Mouse (Mus musculus) MEL (cell line): ENCODE data around the gene Skor1.

Experiments
- CTCF ChIP-seq, 3 experiments: IDR thresholded peaks in 2 of 3; conservative IDR thresholded peaks in 1 of 3; 2 replicates each; pipeline ENCODE4 v1.5.1; 2011 to 2012; ENCODE audit warnings: low read length in 3 of 3, low read depth in 2 of 3, mild to moderate bottlenecking in 2 of 3, improper control_type of control experiment in 1 of 3, inconsistent platforms in 1 of 3, mixed read lengths in 1 of 3, moderate library complexity in 1 of 3; ENCODE audit not compliant: control insufficient read depth in 1 of 3, insufficient read depth in 1 of 3, poor library complexity in 1 of 3, severe bottlenecking in 1 of 3
- E2F4 ChIP-seq: IDR thresholded peaks from 2 replicates; pipeline ENCODE4 v1.6.1; 2011; ENCODE audit warnings: low read depth, low read length, improper control_type of control experiment, borderline replicate concordance
- ETS1 ChIP-seq: IDR thresholded peaks from 2 replicates; pipeline ENCODE4 v1.6.1; 2012; ENCODE audit warnings: low read depth, mild to moderate bottlenecking, inconsistent platforms, low read length, improper control_type of control experiment, moderate library complexity
- HCFC1 ChIP-seq: IDR thresholded peaks from 2 replicates; pipeline ENCODE4 v1.6.1; 2012; ENCODE audit warnings: low read depth, mild to moderate bottlenecking, inconsistent platforms, low read length, improper control_type of control experiment, moderate library complexity
- POLR2A ChIP-seq, 2 experiments: IDR thresholded peaks; 2 replicates each; pipeline ENCODE4 v1.6.1; 2011 to 2012; ENCODE audit warnings: low read length in 2 of 2, mild to moderate bottlenecking in 2 of 2, control low read depth in 1 of 2, improper control_type of control experiment in 1 of 2, low read depth in 1 of 2, moderate library complexity in 1 of 2; ENCODE audit not compliant: control insufficient read depth in 1 of 2, insufficient read depth in 1 of 2, poor library complexity in 1 of 2
- TBP ChIP-seq: IDR thresholded peaks from 2 replicates; pipeline ENCODE4 v1.8.0; 2011; ENCODE audit warnings: low read depth, low read length, improper control_type of control experiment

GRCm38 (mm10) chr9:63091971-63092528, 56.7 kb downstream of the Skor1 start:
- TF ChIP-seq TBP (no peak), CTCF (IDR thresholded peaks at IDR 0.05 in 2 of 3, conservative IDR thresholded peaks at IDR 0.05 in 1 of 3; ENCODE audit: control insufficient read depth in 1 of 3, insufficient read depth in 1 of 3, low read depth in 2 of 3, low read length in 3 of 3, poor library complexity in 1 of 3, severe bottlenecking in 1 of 3) (no peak), POLR2A (IDR thresholded peaks at IDR 0.05; ENCODE audit: control insufficient read depth in 1 of 2, insufficient read depth in 1 of 2, low read depth in 1 of 2, low read length in 2 of 2, poor library complexity in 1 of 2) (no peak), ETS1 (no peak), E2F4 (no peak), HCFC1 (no peak)
